Mouse (Mus musculus): ENCODE measurements at regions not wholly inside any gene's neighbourhood (a gene's known extent, or its start where the extent isn't known, plus 50 kb on each side); places are given as distances from the start of the nearest gene placed in this dataset.
A peak's percentile ranks its signal among the peaks of the same experiment; 100 is the strongest.

DNA sequence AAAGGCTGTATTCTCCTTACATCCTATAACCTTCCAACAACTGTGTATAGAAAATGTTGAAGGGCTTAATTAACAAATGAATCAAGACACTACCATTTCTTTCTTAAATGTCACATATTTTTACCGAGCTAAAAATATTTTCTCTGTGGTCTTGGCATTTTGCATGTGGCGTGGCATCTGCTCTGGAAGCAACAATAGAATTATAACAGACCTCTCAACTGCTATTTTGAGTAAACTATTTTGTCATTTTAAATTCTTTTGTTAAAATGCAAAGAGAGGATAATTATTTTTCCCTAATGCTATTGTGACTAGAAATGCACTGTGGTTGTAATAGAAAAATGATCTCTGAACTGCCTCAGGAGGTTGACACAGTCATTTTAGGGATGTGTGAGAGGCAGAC is 187.9 kb downstream of the Spry2 start:
- DNase-seq, result no peak

DNA sequence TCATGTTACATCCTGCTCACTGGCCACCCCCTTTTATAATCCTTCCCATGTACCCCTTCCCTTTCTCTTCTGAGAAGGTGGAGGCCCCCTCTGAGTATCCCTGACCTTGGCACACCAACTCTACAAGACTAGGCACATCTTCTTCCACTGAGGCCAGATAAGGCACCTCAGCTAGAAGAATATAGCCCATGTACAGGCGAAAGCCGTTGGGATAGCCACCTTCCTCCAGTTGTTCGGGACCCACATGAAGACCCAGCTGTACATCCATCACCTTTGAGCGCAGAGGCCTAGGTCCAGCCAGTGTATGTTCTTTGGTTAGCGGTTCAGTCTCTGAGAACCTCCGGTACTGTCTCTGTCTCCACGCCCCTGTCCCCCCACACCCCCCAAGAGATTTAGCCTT is 189.9 kb downstream of the Spry2 start:
- DNase-seq, result no peak

DNA sequence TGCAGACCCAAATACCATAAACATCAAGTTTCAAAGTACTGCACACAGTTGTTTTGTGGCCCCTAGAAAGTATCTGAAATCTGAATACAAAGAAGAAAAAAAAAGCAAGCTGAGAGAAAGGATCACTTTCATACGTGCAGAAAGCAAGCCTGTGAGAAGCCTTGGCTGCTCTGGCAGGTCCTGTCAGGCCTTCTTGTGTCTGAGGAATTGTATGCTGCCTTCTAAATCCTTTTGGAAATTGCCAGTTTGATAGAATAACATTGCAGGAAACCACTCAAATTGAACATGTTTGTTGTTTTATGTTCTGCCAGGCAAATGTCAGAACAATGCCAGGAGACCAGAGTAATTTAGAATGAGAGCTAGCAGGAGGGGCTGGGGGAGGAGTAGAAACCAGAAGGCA is 198.0 kb downstream of the Spry2 start:
- no peak for DNase-seq

DNA sequence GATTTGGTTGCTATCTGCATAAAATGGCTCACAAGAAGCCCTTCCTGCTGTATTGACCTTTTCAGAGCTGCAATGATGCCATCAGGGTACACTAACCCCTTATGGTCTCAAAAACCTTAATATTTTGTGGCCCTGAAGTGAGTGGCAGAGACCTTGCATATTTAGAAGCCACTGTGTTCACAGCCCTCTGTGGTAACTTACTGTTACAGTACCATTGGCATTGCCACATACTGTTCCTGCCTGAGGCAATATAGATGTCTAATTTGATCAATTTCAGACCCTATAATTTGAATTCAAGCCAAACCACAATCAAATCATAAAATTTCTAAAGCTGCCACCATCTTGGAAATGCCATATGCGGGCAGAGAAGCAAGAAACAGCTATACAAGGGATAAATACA is 198.5 kb downstream of the Spry2 start:
- DNase-seq, result no peak

DNA sequence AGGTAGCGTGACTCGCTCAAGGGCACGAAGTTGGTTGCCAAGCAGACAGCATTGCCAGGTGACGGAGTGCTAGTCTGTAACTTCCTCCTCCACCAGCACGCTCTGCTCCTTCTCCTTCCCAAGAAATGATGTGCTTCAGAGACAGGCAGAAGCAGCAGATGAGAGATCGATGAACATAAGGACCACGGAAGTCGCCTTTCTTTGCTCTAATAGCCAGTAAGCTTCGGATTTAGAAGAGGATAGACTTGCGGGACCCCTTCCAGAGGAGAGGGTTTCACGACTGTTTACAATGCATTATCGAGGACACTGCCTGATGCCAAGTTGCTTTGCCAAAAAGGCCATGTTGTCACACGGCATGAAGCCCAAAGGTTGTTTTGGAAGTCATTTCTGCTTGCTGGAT is 199.2 kb downstream of the Spry2 start:
- DNase-seq, result no peak

DNA sequence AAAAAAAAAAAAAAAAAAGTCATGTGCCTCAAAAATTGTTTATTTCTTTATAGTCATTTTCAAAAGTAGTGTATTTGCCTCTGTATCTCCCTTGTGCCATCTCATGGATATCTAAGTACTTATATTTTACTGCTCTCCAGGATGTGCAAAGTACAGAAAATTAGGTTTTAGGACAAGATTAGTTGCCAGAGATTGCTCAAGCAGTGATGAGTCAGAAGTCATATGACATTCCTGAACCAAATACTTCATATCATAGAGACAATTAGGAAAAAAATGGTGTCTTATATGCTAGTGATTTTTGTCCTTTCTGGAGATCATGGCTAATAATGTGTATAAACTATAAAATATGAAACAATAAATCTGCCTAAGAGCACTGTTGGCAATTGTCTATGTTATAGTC is 201.7 kb downstream of the Spry2 start:
- DNase-seq, result no peak

DNA sequence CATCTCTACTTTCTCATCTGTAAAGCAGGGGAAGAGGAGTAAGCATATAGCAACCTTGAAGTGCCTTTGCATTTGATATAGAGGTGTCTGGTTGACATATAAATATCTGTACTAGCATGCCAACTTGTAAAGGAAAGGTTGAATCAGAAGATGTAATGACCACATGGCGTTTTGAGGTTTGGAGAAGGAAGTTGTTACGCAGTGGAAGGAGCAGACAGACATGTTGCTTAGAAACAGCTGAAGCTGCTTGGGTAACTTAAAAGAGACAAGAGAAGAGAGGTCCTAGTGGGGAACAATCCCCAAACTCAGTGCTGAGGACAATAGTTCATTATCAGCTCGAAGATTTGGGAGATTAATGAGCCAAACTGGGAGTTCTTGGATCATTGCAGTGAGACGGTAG is 202.9 kb downstream of the Spry2 start:
- no peak for DNase-seq

DNA sequence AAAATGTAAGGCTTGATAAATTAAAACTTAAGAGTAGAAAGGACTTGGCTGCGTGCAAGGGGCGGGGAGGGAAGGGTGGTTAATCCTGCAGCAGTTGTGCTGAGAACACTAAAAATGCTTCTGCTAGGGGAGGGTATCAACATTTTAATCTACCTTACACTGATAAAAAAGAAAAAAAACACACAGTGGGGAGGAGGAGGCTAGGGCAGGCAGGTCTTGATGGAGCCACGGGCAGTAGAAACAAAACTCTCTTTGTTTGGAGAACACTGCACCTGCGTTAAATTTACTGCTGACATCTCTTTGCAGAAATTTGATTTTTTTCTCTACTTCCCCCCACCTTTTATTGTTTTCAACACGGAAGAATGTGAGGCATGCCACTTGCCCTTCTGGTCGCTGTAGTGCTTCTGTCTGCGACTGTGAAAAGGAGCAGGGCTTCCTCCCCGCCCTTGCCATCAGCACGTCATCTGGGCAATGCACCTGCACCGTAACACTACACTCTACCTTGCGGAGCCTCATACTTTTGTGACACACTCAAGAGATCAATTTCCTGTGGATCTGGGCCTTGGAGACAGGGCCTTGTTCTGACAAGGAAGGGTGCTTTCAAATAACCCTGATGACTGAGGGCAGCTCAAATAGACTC is 211.7 kb downstream of the Spry2 start:
- no peak for DNase-seq

DNA sequence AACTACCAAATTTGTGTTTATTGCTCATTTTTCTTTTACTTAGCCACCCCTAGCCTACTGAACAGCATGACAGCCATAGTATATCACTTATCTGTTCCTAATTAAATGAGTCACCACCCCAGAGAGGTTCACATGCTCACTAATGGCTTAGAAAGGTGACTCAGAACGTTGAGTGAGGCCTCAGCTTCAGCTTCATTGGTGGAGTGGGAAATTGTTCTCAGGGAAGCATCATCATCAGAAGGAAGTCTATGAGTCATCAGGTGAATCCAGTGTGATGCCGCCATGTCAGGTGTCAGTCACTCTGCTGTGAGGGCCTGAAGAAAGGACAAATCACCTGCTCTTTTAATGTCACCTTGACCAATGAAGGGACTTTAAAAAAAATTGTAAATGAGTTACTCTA is 212.3 kb downstream of the Spry2 start:
- DNase-seq, result no peak

DNA sequence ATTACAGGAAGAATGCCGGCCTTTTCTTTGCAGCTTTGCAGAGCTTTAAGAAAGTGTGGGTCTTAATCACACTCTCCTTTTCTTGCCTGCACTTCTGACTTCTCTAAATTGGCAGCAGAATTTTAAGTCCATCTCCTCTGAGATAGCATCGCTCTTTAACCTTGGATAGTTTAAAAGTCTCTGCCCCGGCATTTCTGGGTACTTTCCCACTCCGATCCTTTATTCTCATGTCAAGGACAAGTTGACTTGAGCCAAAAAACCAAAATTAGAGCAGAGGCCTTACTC is 220.0 kb downstream of the Spry2 start:
- no peak for DNase-seq

DNA sequence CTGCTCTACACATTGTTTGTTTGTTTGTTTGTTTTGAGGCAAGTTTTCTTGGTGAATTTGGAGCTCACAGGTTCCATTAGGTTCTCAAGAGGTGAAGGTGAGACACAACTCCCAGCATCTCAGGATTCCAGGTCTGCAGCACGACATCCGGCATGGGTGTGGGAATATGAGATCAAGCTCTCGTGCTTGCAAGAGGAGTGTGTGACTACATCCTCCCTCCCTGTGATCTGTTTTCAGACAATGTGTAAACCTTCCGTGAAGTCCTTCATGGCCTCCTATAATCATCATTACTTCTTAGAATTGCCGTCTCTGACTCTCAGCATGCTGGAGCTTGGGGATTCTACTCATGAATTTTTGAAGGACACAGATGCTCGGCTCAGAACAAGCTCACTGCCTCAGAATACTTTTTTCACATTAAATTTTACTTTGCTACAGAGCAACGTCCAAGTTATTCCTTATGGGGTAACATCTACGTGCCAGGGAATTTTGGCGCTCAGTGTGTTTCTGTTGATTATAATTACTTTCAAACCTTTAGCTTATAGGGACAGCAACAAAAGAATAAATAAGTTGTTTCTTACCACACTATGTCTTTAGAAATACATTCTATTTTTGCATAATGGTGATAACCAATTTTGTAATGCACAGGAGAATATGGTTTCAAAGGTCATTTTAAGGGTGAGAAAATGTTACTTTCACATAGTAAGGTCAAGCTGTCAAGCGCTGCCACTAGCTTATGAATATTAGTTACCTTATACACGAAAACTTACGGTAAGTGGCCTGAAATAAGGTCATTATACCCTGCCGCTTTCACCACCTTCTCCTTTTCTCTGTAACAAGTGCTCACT is 220.6 kb downstream of the Spry2 start:
- no peak for DNase-seq

DNA sequence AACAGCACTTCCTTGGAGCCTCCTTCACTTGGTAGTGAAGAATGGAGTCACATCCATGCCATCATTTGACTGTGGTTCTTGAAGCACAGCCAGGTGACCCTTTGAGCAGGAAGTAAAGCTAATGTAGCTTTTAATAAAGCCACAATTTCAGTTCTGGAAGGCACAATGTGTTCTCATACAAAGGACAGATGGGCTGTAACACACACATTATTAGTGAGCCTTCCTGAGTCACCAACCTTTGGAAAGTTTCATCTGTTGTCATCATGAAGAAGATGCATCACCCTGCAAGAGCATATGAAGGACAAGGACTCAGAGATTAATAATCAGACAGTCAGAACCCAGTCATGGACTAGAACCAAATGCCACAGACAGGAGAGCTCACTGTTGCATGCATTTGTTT is 221.6 kb downstream of the Spry2 start:
- DNase-seq, result no peak

DNA sequence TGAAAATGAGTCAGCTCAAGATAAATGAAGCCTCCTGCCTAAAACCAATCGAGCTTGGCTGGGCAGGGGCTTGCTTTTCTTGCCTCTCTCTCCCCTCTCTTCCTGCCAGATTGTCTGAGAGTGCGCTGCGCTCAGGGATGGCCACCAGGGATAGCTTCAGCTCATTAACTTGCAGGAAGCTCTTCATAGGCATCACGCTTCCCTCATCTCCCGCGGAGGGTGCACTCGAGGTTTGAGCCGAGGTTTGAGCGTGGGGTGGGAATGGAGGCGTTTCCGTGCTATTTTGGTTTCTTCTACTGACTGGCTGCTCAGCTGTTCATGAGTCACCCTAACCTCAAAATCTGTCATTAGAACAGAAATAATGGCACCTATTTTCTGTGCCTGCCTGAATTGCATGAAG is 227.7 kb downstream of the Spry2 start:
- peak; percentile 13 for DNase-seq

DNA sequence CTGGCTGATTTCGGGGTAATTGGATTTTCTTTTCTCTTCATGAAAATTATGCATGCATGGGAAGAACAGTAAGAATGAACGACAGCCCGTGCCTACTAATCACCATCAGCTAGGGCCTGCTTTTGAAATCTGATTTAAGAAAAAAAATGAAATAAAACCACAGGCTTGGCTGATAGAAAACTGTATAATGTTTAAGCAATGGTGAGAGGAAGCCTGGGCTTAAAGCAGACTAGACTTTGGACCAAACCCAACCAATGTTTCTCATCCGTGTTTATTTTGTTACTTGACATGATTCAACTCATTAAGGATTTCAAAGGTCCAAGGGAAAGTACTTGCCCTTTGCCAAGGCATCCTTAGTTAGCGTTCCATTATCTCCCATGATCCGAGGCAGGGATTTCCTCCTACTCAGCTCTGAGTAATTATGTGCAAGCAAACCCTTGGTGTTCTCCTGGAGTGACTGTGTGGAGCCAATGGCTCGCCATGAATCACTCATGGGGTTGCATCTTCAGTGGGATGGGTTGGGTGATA is 231.9 kb downstream of the Spry2 start:
- DNase-seq, result no peak

DNA sequence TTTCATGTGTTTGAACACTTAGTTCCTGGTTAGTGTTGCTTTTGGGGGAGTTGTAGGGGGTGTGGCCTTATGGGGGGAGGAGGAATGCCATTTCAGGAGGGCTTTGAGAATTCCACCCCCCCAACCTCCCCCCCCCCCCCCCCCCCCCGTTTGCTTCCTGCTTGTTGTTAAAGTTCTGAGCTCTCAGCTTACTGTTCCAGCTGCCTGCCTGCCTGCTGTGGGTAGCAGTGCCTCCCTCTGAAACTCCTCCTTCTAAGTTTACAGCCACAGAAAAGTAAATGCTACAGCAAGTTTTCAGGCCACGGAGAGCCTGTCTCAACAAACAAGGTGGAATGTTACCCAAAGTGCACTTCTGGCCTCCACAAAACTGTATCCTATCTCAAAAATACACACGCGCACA is 233.1 kb downstream of the Spry2 start:
- no peak for DNase-seq

DNA sequence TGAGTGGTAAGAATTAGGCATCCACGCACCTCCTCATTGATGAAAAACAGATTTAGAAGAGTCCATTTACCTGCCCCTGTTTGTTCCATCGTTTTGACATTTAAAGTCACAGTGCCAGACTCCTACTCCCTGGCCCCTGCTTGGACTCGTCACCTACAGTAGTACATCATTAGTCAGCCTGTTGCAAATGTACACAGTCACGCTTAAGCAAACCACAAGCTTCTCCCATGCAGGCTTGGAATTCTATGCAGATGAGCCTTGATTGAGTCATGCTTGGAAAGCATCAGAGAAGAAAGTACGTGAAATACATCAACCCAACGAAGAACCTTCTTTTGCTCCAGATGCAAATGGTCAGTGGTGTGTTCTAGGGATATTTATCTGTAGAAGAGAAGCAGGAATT is 233.8 kb downstream of the Spry2 start:
- no peak for DNase-seq

DNA sequence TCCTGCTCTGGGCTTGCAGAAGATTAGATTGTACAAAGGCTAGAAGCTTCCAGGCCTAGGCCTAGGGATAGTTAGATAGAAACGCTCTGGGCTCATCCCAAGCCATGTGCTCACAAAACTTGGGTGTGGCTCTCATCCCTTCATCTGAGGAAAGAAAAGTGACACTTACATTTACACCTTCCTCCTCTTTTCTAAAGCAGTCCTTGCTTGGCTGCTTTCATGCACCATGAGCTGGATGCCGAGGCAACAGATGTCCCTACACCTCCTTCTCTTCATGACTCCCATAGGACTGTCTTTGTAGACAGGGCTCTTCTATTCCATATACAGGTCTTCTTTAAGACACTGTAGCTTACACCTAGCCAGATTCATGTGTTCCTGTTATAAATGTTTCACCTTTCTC is 238.3 kb downstream of the Spry2 start:
- DNase-seq, result no peak

DNA sequence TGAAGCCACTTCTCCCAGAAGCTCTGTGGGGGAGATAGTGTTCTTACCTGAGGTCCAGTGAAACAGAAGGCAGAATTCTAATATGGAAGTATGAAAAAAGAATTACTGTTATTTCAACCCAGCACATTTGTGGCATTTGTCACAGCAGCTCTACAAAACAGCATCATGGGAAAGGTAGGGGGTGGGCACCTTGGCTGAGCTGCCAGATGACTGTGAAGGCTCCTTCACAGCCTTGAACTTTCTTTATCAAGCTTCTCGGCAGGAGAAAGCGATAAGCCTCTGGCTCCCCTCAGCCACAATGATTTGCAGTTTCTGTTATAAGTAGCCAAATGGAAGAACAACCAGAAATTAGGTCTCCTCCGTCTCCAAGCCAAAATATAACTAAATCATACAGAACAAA is 249.5 kb downstream of the Spry2 start:
- no peak for DNase-seq

DNA sequence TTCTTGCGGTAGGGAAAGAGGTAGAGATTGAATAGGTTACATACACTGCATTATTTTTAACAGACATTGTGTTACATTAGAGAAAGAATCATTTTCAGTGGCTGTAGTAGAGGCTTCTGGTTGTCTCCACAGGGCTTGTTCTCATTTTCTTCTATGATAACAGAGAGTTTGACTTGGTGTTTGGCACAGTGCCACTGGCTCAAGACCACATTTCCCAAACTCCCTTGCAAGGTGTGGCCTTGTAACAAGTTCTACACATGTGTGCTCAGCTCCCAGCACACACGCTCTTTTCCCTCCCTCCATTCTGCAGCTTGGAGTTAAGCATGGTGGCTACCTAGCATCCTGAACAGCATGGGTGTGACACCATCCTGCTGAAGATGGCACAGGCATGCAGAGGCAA is 252.2 kb downstream of the Spry2 start:
- no peak for DNase-seq

DNA sequence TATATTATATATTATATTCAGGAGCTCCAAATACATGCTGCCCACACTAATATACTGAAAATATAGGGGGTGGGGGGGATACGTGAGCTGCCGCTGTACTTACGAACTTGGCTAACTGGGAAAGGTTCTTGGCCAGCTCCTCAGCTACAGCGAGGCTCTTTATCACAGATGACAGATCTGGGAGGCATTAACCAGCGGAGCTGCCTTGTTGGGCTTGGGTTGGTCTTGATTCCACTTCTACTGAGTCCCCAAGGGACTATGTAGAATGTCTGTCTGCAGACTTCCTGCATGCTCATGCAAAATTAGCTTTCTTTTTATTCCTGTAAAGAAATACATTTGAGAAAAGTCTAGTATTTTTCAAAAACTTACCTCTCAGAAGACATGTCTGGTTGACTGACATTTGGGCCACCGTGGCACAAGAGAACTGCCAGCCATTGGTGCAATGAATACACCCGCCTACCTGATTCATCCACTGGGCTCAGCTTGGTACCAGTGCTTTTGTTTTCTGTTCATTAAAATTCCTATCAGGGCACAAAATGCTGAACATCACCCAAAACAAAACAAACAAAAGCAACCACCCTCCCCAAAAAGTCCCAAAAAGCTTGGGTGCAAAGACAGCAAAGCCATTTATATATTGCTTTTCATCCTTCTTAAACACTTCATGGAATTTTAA is 253.2 kb downstream of the Spry2 start:
- no peak for DNase-seq

DNA sequence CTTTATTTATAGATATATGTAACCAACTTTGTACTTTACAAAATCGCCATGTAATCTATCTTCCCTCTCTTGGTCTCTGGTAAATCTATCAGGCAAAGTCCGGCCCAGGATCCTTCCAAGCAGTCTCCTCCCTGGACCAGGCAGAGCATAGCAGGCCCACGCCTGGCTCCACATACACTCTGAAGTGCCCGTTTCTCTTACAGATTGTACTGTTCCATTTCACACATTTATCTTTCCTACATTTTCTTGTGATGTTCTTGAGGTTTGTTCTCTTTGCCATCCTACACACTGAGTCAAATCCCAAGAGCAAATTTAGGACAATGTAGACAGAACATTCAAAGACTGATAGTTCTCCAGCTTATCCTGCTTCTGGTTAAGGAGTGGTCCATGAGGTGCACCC is 264.3 kb downstream of the Spry2 start:
- no peak for DNase-seq

DNA sequence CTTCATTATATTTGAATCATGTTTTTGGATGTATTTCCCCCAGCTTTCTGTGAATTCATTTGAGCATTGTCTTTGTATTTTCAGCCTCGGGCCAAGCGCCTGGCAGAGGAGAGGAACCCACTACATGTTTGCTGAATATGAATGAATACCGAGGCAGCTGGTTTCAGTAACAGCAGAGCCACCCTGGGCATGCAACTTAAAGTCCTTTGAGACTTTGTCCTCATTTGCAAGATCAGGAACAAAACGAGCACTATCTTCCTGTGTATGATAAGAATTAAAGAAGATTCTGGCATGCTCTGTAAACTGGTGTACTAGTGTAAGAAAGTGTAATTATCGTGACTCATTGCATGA is 265.0 kb downstream of the Spry2 start:
- DNase-seq, result no peak

DNA sequence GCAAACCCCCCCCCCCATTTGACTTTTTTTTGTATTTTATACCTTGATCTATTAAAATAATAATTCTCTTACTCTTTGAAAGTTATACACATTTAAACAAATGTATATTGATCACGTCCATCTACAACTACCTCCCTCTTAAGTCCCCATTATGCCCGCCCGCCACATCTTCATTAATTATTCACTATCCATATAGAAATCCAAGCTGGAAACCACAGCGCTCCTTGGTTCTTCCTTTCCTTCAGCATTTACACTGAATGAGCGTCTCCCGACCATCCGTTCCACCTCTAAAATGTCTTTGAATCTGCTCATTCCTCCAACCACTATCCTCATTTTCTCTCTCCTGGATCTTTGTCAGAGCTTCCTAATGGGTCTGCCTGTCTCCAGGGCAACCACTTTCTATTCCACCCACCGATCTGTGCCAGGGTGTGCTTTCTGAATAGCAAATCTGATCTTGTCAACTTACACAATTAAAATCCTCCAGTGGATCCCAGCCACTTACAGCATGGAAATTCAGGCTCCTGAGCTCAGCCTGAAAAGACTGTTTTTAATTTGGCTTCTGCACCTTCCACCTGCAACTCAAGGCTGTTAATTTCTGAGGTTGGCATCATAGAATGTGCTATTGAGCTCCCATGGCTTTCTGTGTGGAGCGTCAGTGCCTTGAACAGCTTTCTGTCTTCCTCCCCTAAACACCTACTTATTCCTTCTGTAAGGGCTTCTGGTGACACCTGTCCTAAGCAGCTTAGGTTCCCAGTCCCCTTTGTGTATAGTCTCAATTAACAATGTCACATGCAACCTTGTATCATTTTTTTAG is 265.5 kb downstream of the Spry2 start:
- DNase-seq, result no peak
